Mouse (Mus musculus): ENCODE data around the gene Creb3l2. TPM values are rescaled to one million over a fixed set of nuclear protein-coding genes. Genes with fewer than 3 reads are reported as not detected.
A peak's percentile ranks its signal among the peaks of the same experiment; 100 is the strongest.

The Creb3l2 gene
- total RNA-seq, 2 experiments from 2014 or later = 6.9 to 7.0 TPM

GRCm38 (mm10) chr6:37442781-37443180, 835 bp upstream of the Creb3l2 start:
- no peak for DNase-seq (ENCODE audit: low spot score in 2 of 2)

GRCm38 (mm10) chr6:37441251-37442011, 515 bp downstream of the Creb3l2 start:
- peak in 1 of 2 experiments; percentile 43 for DNase-seq (ENCODE audit: low spot score in 2 of 2)

- no peak for DNase-seq (ENCODE audit: low spot score in 2 of 2)
Measured at GRCm38 (mm10) chr6:37440491-37441250, 1.3 kb downstream of the Creb3l2 start.

- DNase-seq (ENCODE audit: low spot score in 2 of 2) = no peak
Measured at GRCm38 (mm10) chr6:37439676-37440490, 2.1 kb downstream of the Creb3l2 start.

- DNase-seq (ENCODE audit: low spot score in 2 of 2) = no peak
Measured at GRCm38 (mm10) chr6:37438510-37438909, 3.4 kb downstream of the Creb3l2 start.

- no peak for DNase-seq (ENCODE audit: low spot score in 2 of 2)
Measured at GRCm38 (mm10) chr6:37437086-37437485, 4.9 kb downstream of the Creb3l2 start.

GRCm38 (mm10) chr6:37435391-37435790, 6.6 kb downstream of the Creb3l2 start:
- DNase-seq (ENCODE audit: low spot score in 2 of 2) = no peak

GRCm38 (mm10) chr6:37429849-37430470, 12.0 kb downstream of the Creb3l2 start:
- no peak for DNase-seq (ENCODE audit: low spot score in 2 of 2)

GRCm38 (mm10) chr6:37428947-37429346, 13.0 kb downstream of the Creb3l2 start:
- no peak for DNase-seq (ENCODE audit: low spot score in 2 of 2)

- DNase-seq (ENCODE audit: low spot score in 2 of 2) = no peak
Measured at GRCm38 (mm10) chr6:37428044-37428443, 13.9 kb downstream of the Creb3l2 start.

- no peak for DNase-seq (ENCODE audit: low spot score in 2 of 2)
Measured at GRCm38 (mm10) chr6:37426615-37427014, 15.3 kb downstream of the Creb3l2 start.

- DNase-seq (ENCODE audit: low spot score in 2 of 2) = no peak
Measured at GRCm38 (mm10) chr6:37425833-37426232, 16.1 kb downstream of the Creb3l2 start.

- no peak for DNase-seq (ENCODE audit: low spot score in 2 of 2)
Measured at GRCm38 (mm10) chr6:37425075-37425474, 16.9 kb downstream of the Creb3l2 start.

- no peak for DNase-seq (ENCODE audit: low spot score in 2 of 2)
Measured at GRCm38 (mm10) chr6:37424374-37424773, 17.6 kb downstream of the Creb3l2 start.

- DNase-seq (ENCODE audit: low spot score in 2 of 2) = no peak
Measured at GRCm38 (mm10) chr6:37423386-37423785, 18.6 kb downstream of the Creb3l2 start.

- DNase-seq (ENCODE audit: low spot score in 2 of 2) = no peak
Measured at GRCm38 (mm10) chr6:37421124-37421523, 20.8 kb downstream of the Creb3l2 start.

- DNase-seq (ENCODE audit: low spot score in 2 of 2) = peak; percentile 90 to 91
Measured at GRCm38 (mm10) chr6:37419445-37419941, 22.5 kb downstream of the Creb3l2 start.

- DNase-seq (ENCODE audit: low spot score in 2 of 2) = peak in 1 of 2 experiments; percentile 20
Measured at GRCm38 (mm10) chr6:37418931-37419330, 23.0 kb downstream of the Creb3l2 start.

GRCm38 (mm10) chr6:37416743-37417142, 25.2 kb downstream of the Creb3l2 start:
- DNase-seq (ENCODE audit: low spot score in 2 of 2) = no peak

- DNase-seq (ENCODE audit: low spot score in 2 of 2) = no peak
Measured at GRCm38 (mm10) chr6:37415505-37415904, 26.4 kb downstream of the Creb3l2 start.

- DNase-seq (ENCODE audit: low spot score in 2 of 2) = no peak
Measured at GRCm38 (mm10) chr6:37415034-37415433, 26.9 kb downstream of the Creb3l2 start.
